Mouse (Mus musculus) mammary gland, adult 2 months (tissue): ENCODE measurements around the gene Zfp599. TPM values are rescaled to one million over a fixed set of nuclear protein-coding genes. Genes with fewer than 3 reads are reported as not detected.

Experiments used
- polyA plus RNA-seq: library from polyadenylated mRNA; depleted of rRNA; stranded (reverse); fragments of >200 nt; gene quantifications from 2 replicates; pipeline ENCODE4 v1.2.3, GENCODE M21; 2012; ENCODE audit warnings: low replicate concordance; rRNA removed

The Zfp599 gene
- 0.12 and 0.27 TPM in 2 replicates for polyA plus RNA-seq

GRCm38 (mm10) chr9:22259184-22260091 is at the start of gene Zfp599:
TSS of gene Zfp599 (minus strand) at chr9:22259895.

GRCm38 (mm10) chr9:22307156-22307919 is 47.6 kb upstream of the Zfp599 start, which contains the start of gene Zfp810:
TSS of gene Zfp810 (minus strand) at chr9:22307648.

GRCm38 (mm10) chr9:22225581-22226388 is 33.9 kb downstream of the Zfp599 start, which contains the start of gene Zfp809:
TSS of gene Zfp809 (plus strand) at chr9:22225714.

Other genes starting within 250 kb of the Zfp599 start
- gene Elavl3, start 207.9 kb downstream of the Zfp599 start, polyA plus RNA-seq, result 0.12 and 0.13 TPM in 2 replicates
- not detected in 2 replicates for gene Gm49318, start 188.6 kb downstream of the Zfp599 start, polyA plus RNA-seq
- 16.2 and 26.2 TPM in 2 replicates for gene Zfp653, start 188.5 kb downstream of the Zfp599 start, polyA plus RNA-seq
- gene Ecsit, start 174.5 kb downstream of the Zfp599 start, polyA plus RNA-seq, result 50.9 and 75.0 TPM in 2 replicates
- gene Cnn1, start 160.7 kb downstream of the Zfp599 start, polyA plus RNA-seq, result 52.5 and 58.1 TPM in 2 replicates
- gene Elof1, start 142.7 kb downstream of the Zfp599 start, polyA plus RNA-seq, result 138 and 169 TPM in 2 replicates
- 477 and 607 TPM in 2 replicates for gene Acp5, start 124.2 kb downstream of the Zfp599 start, polyA plus RNA-seq
- gene Pigyl, start 103.0 kb downstream of the Zfp599 start, polyA plus RNA-seq, result 49.0 and 67.1 TPM in 2 replicates
- 0.11 and 0.30 TPM in 2 replicates for gene Zfp872, start 71.8 kb downstream of the Zfp599 start, polyA plus RNA-seq
- 19.2 and 19.9 TPM in 2 replicates for gene Zfp809, start 34.2 kb downstream of the Zfp599 start, polyA plus RNA-seq
- 5.8 and 7.8 TPM in 2 replicates for gene Zfp810, start 47.8 kb upstream of the Zfp599 start, polyA plus RNA-seq
- 0.53 and 1.2 TPM in 2 replicates for gene Anln, start 129.3 kb upstream of the Zfp599 start, polyA plus RNA-seq
- 0.18 and 0.72 TPM in 2 replicates for gene 9530077C05Rik, start 151.6 kb upstream of the Zfp599 start, polyA plus RNA-seq
- not detected in 2 replicates for gene Gm17545, start 194.4 kb upstream of the Zfp599 start, polyA plus RNA-seq
- gene Rp9, start 209.8 kb upstream of the Zfp599 start, polyA plus RNA-seq, result 40.6 and 147 TPM in 2 replicates
- 11.4 and 12.0 TPM in 2 replicates for gene Bbs9, start 215.8 kb upstream of the Zfp599 start, polyA plus RNA-seq